Mouse (Mus musculus) left cerebral cortex, postnatal 36 days (tissue): Measurements from ENCODE around the gene 1700001P01Rik. TPM values are rescaled to one million over a fixed set of nuclear protein-coding genes. Genes with fewer than 3 reads are reported as not detected.
"Not testable (repeated sequence)": the region's sequence is repeated elsewhere in the genome, so short reads cannot be mapped to it uniquely, and the experiment has no call there.

Experiments used
- DNase-seq, 2 experiments: peaks; one replicate each; pipeline ENCODE4 v3.0.0; 2021 to 2022; ENCODE audit warnings: low spot score in 2 of 2, mixed read lengths in 1 of 2
- intact Hi-C: fragments of 180-260 bp; cut with DNase I; formaldehyde crosslinking; loops from one replicate; pipeline ENCODE4 v1.15.1; 2025
- total RNA-seq, 2 experiments: library from RNA; stranded (reverse); gene quantifications; 2 replicates each; pipeline ENCODE4 v1.2.3; 2021

Gene 1700001P01Rik
- total RNA-seq, 2 experiments from 2014 or later, result 1.1 TPM; not detected in 1

DNA sequence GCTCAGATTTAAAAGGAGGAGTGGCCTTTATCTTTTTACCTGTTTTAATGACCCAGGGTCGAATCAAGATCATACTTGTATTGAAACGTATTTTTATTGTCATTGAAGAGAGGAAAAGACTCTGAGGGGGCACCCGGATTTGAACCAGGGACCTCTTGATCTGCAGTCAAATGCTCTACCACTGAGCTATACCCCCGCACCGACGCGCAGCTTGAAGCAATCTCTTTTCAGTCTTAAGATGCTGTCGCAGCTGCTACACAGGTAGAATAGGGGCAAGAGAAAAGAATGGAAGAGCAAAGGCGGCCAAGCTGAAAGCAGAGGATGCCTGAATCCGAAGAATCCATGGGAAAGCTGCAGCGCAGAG, 23.0 kb upstream of the 1700001P01Rik start, which contains the start of gene Lasp1:
Gene Lasp1, plus strand, starts transcription at position 219 of the 364 bp plus-strand sequence.
- DNase-seq, result peak; percentile 88 to 89
- intact Hi-C loops, result loop anchor here (1.0 kb wide), 1 partner anchor 42 kb away; the partner anchor contains the start of gene B230217C12Rik

DNA sequence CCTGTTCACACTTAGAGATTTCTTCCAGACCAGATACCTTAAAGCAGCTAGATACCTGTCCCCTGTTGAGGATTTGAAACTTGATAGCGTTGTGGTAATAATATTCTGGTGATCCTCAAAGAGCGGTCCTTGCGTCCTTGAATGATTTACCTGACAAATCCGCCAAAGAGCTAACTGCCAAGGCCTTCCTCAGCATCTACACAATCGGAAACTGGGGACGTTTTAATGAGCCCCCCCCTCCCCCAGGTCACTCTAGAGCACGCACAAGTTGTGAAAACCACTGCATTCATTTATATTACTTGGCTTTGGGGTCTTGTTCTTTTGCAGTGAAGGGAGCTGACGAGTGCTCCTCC, 22.3 kb upstream of the 1700001P01Rik start:
- intact Hi-C loops, result no loop called here
- no peak for DNase-seq

DNA sequence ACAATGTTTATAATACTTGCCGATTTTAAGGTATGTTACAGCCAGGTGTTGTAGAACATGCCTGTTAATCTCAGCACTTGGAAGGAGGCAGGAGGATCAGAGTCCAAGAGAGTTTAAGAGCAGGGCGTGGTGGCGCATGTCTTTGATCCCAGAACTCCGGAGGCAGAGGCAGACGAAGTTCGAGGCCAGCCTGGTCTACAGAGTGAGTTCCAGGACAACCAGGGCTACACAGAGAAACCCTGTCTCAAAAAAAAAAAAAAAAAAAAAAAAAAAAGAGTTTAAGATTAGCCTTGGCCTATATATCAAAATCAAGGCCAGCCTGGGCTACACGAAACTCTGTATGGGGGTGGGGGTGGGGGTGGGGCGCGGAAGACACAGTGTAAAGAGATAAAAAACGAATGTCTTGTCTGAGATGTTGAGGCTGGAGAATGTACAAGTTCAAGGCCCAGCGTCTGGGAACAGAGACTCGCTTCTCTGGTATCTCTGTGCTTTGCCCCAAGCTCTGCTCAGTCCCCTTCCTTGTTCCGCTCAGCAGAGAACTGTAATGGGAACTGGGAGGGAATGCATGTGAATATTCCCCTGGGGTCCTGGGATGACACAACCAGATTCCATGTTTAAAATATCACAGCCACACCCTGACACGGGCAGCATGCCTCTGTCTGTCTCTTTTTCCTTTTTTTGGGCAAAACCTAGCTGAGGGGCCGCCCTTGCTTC, 21.8 kb upstream of the 1700001P01Rik start:
- no peak for DNase-seq
- intact Hi-C loops, result loop anchor here (1.0 to 2.0 kb wide), 2 partner anchors 15 to 191 kb away; partner anchors contain the start of gene Rpl23

DNA sequence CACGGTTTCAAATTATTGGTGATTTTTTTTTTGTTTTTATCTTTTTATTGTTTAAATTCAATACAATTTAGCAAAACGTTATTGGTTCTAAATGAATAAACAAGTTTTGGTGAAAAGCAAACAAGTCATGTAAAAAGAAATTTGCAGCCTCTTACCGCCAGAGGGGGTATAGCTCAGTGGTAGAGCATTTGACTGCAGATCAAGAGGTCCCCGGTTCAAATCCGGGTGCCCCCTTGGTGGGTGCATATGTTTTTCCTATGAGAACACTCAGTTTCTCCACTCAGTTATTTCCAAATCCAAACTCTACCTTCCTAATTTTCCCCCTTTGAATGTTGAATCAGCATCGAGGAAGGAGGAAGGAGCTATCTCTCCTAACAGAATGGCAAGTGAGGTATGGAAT, 21.2 kb upstream of the 1700001P01Rik start:
- peak; percentile 66 for DNase-seq
- intact Hi-C loops, result loop anchor here (1.0 to 2.0 kb wide), 2 partner anchors 14 to 191 kb away; partner anchors contain the start of gene Rpl23

DNA sequence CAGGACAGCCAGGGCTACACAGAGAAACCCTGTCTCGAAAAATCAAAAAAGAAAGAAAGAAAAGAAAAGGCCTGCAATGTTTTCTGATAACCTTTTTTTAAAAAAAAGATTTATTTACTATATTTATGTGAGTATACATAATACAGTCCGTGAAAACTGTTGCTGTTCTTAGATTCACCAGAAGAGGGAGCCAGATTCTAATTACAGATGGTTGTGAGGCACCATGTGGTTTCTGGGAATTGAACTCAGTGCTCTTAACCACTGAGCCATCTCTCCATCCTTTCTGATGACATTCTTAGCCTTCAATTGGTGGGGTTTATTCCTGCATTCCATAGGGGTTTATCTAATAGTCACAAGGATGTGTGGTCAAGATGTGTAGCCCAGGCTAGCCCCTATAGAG, 17.4 kb upstream of the 1700001P01Rik start:
- DNase-seq, result no peak
- intact Hi-C loops, result no loop called here

DNA sequence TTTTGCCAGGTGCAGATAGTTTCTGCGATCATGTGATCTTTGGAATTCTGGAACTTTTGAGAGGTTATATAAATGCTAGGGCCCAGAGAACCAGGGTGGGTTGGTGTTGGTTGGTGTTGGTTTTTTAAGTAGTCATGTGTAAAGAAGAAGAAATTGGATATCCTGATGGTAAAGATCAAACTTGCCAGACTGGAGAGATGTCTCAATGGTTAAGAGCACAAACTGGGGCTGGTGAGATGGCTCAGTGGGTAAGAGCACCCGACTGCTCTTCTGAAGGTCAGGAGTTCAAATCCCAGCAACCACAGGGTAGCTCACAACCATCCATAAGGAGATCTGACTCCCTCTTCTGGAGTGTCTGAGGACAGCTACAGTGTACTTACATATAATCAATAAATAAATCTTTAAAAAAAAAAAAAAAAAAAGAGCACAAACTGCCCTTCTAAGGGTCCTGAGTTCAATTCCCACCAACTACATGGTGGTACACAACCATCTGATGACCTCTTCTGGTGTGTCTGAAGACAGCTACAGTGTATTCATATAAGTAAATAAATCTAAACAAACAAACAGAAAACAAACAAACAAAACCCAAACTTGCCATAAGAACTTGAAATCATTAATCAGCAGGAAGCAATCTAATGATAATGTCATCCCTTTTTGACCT, 15.2 kb upstream of the 1700001P01Rik start:
- intact Hi-C loops, DNase-seq: not testable (repeated sequence)

DNA sequence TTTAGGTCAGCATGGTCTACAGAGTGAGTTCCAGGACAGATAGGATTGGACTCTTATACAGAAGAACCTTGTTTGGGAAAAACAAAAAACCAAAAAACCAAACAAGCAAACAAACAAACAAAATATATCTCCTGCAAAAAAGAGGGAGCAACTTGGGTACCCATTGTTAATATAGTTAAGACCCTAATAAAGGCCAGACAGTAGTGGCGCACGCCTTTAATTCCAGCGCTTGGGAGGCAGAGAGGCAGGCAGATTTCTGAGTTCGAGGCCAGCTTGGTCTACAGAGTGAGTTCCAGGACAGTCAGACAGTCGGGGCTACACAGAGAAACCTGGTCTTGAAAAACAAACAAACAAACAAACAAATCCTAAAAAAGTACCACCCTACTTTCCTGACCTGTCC, 14.0 kb upstream of the 1700001P01Rik start:
- no peak for DNase-seq
- intact Hi-C loops, result no loop called here

DNA sequence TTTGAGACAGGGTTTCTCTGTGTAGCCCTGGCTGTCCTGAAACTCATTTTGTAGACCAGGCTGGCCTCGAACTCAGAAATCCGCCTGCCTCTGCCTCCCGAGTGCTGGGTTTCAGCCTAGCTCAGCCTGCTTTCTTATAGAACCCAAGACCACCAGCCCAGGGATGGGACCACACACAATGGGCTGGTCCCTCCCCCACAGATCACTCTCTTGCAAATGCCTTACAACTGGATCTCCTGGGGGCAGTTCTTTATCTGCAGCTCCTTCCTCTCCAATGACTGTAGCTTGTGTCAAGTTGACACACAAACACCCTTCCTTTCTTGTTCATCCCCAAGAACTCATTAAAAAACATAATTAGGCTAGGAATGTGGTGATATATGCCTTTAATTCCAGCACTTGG, 12.2 kb upstream of the 1700001P01Rik start:
- intact Hi-C loops, result no loop called here
- DNase-seq, result no peak

DNA sequence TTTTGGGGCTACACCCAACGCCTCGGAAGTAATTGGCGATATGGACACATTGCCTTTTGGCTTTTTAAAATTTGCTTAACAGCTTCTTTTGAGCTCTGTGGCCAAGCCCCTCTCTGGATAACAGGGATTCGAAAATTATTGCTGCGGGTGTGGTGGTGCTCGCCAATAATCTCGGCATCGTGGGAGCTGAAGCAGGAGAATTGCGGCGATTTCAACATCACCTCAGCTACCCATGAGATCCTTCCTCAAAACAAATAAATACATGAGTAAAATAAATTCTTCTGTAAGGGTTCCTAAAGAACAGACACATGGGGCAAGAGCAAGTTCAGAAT, 6.8 kb upstream of the 1700001P01Rik start:
- DNase-seq, result no peak
- intact Hi-C loops, result loop anchor here (1.0 to 2.0 kb wide), 3 partner anchors 14 to 101 kb away; partner anchors contain the start of gene Cwc25

DNA sequence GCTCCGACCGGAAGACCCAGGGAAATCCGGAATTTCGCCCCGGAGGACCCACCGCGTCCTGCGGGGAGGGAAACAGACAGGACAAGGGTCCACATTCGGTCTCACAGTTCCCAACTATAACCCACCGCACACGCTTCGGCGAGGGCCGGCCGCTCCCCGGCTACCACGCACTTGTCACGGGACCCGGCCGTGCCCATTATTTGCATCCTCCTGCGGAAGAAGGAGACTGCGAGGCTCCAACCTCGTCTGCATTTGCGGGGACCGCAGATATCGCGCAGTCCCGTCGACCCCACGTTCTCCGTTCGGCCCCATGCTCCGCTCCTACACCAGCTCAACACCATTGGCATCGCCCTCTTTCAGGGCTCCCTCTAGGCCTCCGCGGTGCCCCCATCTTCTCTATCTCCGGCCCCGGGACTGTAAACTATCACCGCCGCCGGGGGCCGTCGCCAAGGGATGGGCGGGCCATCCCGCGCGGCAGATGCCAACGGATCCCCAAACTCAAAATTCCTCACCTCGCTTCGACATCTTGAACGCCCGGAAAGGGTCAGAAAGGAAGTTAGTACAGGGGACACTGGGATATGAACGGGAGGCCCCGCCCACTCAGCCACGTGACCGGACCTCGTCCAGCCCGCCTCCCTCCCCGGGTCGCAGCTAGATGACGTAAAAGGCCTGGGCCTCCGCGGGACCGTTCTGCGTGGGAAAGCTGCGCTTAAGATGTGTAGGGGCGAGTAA, 6.3 kb upstream of the 1700001P01Rik start, which contains the start of gene Rpl23:
Gene Rpl23, minus strand, starts transcription at position 606 of the 732 bp plus-strand sequence.
- peak; percentile 99 for DNase-seq
- intact Hi-C loops, result loop anchor here (1.0 to 2.0 kb wide), 3 partner anchors 15 to 101 kb away; partner anchors contain the start of gene Cwc25

DNA sequence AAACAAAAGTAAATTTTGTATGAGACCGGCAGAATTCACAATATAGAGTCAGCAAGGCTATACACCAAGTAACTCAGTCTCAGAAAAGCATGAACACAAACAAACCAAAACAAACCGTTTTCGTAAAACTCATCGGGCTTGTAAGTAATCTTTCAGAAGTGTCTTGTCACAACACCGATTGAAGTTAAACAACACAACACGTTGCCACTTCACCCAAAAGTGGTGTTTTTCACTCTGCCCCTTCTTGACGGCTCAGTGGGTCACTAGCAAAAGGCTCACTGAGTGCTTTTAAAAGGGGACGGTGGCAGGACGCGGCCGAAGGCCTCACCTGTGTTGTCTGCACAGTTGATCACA, 5.7 kb upstream of the 1700001P01Rik start:
- intact Hi-C loops, result no loop called here
- no peak for DNase-seq

DNA sequence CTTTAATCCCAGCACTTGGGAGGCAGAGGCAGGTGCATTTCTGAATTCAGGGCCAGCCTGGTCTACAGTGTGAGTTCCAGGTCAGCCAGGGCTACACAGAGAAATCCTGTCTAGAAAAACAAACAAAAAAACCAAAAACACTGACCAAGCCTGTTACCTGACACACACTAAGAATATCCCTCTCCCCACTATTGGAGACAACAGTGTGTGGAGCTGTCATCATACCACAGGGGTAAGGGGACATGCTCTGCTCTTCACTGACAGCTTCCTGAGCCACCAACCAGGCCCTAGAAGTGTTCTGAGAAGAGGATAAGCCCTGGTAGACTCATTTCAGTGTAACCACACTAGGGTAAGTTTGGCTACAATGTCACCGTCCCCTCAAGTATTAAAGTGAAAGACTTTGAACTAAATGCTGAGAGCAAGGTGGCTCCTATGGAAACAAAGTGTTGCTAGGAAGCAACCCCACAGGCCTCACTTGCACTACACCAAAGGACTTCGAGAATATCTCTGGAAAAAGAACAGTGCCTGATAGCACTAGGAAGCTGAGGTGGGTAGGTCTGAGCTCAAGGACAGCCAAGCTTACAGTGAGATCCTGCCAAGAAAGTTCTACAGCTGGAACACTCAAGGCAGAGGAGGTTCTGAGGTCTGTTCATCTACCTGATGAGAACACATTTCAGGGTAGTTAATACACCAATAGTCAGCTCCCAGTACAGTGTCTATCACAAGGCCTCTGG, 4.4 kb upstream of the 1700001P01Rik start:
- intact Hi-C loops, result no loop called here
- no peak for DNase-seq

DNA sequence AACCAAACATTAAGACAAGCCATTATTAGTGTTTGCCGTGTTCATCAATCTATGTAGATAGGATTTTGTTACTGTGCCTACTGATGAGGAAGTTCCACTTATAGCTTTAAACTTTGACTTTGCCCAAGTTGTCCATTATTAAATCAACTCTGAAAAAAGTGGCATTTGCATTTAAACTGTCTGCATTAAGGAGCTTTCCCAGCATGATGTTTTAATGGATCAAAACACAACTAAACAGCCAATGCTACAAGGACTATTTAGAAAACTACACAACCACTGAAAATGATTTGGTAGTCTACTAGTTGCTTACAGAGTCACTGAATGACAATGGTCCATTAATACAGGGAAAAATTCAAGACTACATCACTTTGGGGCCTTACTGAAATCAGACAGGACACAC, 3.2 kb upstream of the 1700001P01Rik start:
- intact Hi-C loops, result no loop called here
- DNase-seq, result no peak

DNA sequence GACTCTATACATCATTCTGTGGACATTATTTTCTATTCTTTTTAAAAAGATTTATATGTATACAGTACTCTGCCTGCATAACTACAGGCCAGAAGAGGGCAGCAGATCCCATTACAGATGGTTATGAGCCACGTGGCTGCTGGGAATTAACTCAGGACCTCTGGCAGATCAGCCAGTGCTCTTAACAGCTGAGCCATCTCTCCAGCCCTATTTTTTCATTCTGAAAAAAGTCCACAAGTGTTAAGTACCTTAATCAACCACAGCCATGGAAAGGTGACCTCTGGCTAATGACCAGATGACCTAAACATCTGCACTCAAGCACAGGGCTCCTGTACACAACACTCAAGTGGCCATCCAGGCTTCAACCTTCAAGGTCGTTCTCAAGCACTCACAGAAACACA, 1.4 kb upstream of the 1700001P01Rik start:
- intact Hi-C loops, result no loop called here
- no peak for DNase-seq

DNA sequence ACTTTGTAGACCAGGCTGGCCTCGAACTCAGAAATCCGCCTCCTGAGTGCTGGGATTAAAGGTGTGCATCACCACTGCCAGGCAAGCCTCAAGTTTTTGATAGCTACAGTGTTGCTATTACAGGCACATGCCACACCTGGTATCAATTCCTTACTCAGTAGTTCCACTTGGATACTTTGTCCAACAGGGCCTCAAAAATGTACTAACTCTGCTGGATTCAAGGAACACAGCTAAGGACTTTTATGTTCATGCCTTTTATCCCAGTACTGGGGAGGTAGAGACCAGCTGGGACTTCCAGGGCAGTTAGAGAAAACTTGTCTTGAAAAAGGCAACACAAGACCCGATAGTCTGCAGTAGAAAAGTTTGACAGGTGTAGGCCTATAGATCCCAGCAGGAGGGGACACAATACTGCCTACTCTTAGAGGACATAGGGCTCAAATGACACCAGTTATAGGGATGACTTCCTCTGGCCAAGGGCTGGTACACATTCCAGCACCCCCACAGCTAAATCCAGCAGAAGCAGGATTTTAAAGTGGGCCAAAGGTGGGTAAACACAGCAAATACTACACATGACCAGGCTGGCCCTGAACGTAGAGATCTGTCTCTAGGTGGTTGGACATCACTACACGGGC, 895 bp upstream of the 1700001P01Rik start:
- no peak for DNase-seq
- intact Hi-C loops, result no loop called here

DNA sequence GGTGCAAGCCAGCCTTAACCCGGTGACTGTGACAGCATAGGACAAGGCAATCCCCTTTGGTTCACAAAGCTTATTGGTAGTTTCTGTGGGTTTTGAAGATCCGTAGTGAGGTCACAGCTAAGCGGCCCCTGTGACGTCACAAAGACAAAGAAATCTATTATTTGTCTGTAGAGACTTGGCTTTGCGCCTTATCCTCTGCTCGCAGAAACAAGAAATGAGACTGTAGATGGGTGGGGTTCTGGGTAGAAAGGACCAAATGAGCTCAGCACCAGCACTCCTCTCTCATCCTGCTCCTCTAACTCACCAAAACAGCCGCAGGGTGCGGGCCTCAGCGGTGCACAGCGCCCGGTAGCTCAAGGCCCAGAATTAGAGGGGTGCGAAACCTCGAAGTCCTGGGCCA, 532 bp downstream of the 1700001P01Rik start:
- DNase-seq, result no peak
- intact Hi-C loops, result no loop called here

DNA sequence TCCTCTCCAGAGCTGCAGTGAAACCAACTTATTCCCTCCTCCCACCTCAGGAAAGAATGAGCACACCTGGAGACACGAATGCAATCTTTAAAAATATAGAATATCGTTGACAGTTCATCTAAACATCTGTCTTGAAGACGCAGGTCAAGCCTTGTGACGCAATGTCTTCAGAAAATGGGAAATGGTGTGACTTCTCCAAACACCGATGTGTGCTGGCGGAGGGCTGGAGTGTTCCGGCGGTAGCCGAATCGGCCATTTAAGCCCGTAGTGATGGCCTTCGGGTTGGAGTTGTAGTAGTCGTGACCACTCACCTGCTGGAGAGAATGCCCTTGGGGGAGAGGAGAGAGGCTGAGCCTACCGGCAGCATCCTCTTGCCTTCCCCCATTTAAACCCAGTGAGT, 4.3 kb downstream of the 1700001P01Rik start:
- DNase-seq, result no peak
- intact Hi-C loops, result no loop called here

DNA sequence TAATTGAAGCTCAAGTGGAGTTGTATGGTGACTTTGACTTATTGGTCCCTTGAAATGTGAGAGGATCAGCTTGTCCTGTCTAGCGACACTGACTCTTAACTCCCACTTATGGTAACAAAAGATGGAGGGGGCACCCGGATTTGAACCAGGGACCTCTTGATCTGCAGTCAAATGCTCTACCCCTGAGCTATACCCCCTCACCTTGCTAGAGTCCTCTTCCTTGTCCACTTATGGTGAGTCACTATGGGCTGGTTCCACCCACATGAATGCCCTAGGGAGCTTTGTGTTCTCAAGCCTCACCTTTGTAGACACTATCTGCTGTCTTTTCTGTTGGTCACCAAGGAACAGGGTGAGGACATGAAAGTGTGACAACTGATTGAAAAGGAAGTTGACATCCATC, 6.0 kb downstream of the 1700001P01Rik start:
- no peak for DNase-seq
- intact Hi-C loops, result no loop called here

DNA sequence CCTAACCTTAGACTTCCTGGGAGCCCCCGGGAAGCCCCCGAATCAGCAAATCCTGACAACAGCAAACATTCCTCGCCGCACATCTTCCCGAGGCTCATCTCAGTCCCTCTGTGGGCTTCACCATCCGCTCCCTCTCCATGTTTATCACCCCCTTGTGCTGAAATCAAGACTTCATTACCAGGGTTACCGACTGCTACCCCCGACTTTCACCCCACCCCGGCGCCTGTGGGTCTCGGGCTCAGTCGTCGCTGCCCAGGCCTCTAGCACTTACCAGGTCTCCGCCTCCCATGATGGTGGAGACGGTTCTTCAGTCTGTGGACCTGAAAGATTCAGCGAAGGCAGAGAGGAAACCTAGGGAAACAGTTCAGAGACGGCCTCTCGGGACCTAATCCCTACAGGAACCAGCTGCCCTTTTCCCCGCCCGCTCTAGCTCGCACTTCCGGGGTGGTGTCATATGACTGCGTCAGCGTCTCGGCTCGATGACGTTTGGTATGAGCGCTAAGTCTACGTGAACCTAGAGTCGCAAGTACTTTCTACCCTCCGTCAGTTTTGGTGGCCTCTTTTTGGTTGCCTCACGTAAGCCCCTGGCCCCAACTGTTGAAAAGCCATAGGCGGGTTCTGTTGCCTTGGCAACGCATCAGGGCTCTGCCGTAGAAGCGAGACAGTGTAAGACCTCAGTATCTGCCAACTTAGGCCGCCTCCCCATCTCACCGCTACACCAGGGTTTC, 9.4 kb downstream of the 1700001P01Rik start, which contains the start of gene Cwc25:
Gene Cwc25, minus strand, starts transcription at position 403 of the 728 bp plus-strand sequence.
- peak; percentile 96 to 97 for DNase-seq
- intact Hi-C loops, result loop anchor here (1.0 kb wide), 1 partner anchor 16 kb away; the partner anchor contains the start of gene Rpl23
